In genomic region chr3:93378146-93378545, GRCm38 (mm10) we compare ENCODE assay signal across 24 mouse cellular contexts. TPM values are rescaled to one million over a fixed set of nuclear protein-coding genes. Genes with fewer than 3 reads are reported as not detected.
"Had no signal": no experiment of that assay in that cellular context is flagged by ENCODE, and none has a peak within 500 bp of the region (broad histone marks: within the 10 kb centered on the region; RNA-seq: fewer than 3 reads in every experiment).

No protein-coding gene starts in this region.

- H3K4me3 ChIP-seq: kidney, embryonic 15.5 days; limb, embryonic 13.5 days; liver, embryonic 12.5 days; liver, embryonic 15.5 days; lung, embryonic 15.5 days; midbrain, embryonic 12.5 days; midbrain, embryonic 15.5 days; neural tube, embryonic 12.5 days; neural tube, embryonic 15.5 days had no signal

- H3K9me3 ChIP-seq: kidney, embryonic 15.5 days; limb, embryonic 13.5 days; liver, embryonic 12.5 days; liver, embryonic 15.5 days; lung, embryonic 15.5 days; midbrain, embryonic 12.5 days; midbrain, embryonic 15.5 days; neural tube, embryonic 12.5 days; neural tube, embryonic 15.5 days had no signal

- H3K4me1 ChIP-seq: kidney, embryonic 15.5 days; liver, embryonic 12.5 days; midbrain, embryonic 12.5 days; midbrain, embryonic 15.5 days; neural tube, embryonic 12.5 days; neural tube, embryonic 15.5 days had no signal

- DNase-seq: kidney, adult 8-10 months; kidney, postnatal 10 days; kidney, postnatal 4 days; left cerebral cortex, postnatal 4 days; liver; lung, adult 18-20 months; lung, postnatal 14 days; thymus, adult 18-20 months; thymus, postnatal 36 days had no signal

- H3K9ac ChIP-seq: kidney, embryonic 15.5 days; limb, embryonic 13.5 days; liver, embryonic 12.5 days; liver, embryonic 15.5 days; lung, embryonic 15.5 days; midbrain, embryonic 12.5 days; midbrain, embryonic 15.5 days; neural tube, embryonic 12.5 days; neural tube, embryonic 15.5 days had no signal

- H3K36me3 ChIP-seq: kidney, embryonic 15.5 days; limb, embryonic 13.5 days; liver, embryonic 12.5 days; liver, embryonic 15.5 days; lung, embryonic 15.5 days; midbrain, embryonic 12.5 days; midbrain, embryonic 15.5 days; neural tube, embryonic 12.5 days; neural tube, embryonic 15.5 days had no signal

- H3K27ac ChIP-seq: kidney, embryonic 15.5 days; limb, embryonic 13.5 days; liver, embryonic 12.5 days; liver, embryonic 15.5 days; lung, embryonic 15.5 days; macrophage; midbrain, embryonic 12.5 days; midbrain, embryonic 15.5 days; neural tube, embryonic 12.5 days; neural tube, embryonic 15.5 days had no signal

RNA-seq across cellular contexts. Expression of gene Rptn, which starts 15.4 kb away (rescaled TPM):
- total RNA-seq: layer of hippocampus, adult 18-20 months; layer of hippocampus, postnatal 14 days; left cerebral cortex, adult 8-10 months; left cerebral cortex, postnatal 14 days; left cerebral cortex, postnatal 4 days; megakaryocyte, adult 5-6 weeks had no signal

RNA-seq across cellular contexts. Expression of gene Hrnr, which starts 58.6 kb away (rescaled TPM):
- total RNA-seq: layer of hippocampus, adult 18-20 months; layer of hippocampus, postnatal 14 days; left cerebral cortex, adult 8-10 months; left cerebral cortex, postnatal 14 days; left cerebral cortex, postnatal 4 days had no signal
